Mouse (Mus musculus): ENCODE data around the gene Etfdh.

DNA sequence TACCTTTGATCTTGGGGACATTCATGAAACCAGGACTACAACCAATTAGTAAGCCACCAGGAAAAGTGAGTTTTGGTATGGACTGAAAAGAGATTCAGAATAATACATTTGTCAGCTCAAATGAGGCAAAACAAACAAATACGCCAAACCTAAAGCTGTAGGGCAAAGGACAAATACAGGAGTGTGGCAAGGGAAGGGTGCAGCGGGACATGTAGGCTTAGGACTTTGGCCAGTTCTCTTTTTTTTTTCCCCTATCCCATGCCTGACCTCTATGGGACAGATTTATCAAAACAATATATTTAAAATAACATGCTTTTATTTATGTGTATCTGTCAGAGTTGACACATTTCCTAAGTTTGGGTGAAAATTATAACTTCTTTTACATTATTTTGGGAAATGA, 19.4 kb downstream of the Etfdh start:
- TF ChIP-seq HCFC1 (IDR thresholded peaks at IDR 0.05; ENCODE audit: borderline replicate concordance, insufficient read depth, low read length) (no peak), MAFK (IDR thresholded peaks at IDR 0.05; ENCODE audit: insufficient read depth, low read depth, low read length) (no peak)
